Mouse (Mus musculus) MEL (cell line): ENCODE data around the gene Zmym2. TPM values are rescaled to one million over a fixed set of nuclear protein-coding genes. Genes with fewer than 3 reads are reported as not detected.

Source experiments
- DNase-seq: peaks from one replicate; pipeline ENCODE4 v3.0.0; 2011; ENCODE audit warnings: low read depth, low spot score
- H3K27ac ChIP-seq: 2 replicates; pipeline ENCODE4 v1.5.1; 2012; ENCODE audit warnings: low read depth, mild to moderate bottlenecking, control low read depth, low read length, moderate library complexity; ENCODE audit not compliant: control insufficient read depth
- H3K27me3 ChIP-seq, 2 experiments: fragments of 150-350 bp in 1 of 2; sonication (generic) in 1 of 2; 2 replicates each; pipeline ENCODE4 v1.6.1; 2012; ENCODE audit warnings: low read length in 2 of 2, mild to moderate bottlenecking in 2 of 2, improper control_type of control experiment in 1 of 2, moderate library complexity in 1 of 2; ENCODE audit not compliant: insufficient read depth in 2 of 2, control insufficient read depth in 1 of 2
- H3K36me3 ChIP-seq, 2 experiments: 2 replicates each; pipeline ENCODE4 v1.6.1; 2012 to 2014; ENCODE audit warnings: low read length in 2 of 2, improper control_type of control experiment in 1 of 2, inconsistent platforms in 1 of 2, mild to moderate bottlenecking in 1 of 2; ENCODE audit not compliant: insufficient read depth in 2 of 2, control insufficient read depth in 1 of 2
- H3K4me1 ChIP-seq, 2 experiments: fragments of 150-350 bp in 1 of 2; sonication (generic) in 1 of 2; 2 replicates each; pipeline ENCODE4 v1.6.1; 2012; ENCODE audit warnings: low read length in 2 of 2, improper control_type of control experiment in 1 of 2, mild to moderate bottlenecking in 1 of 2; ENCODE audit not compliant: insufficient read depth in 2 of 2, control insufficient read depth in 1 of 2
- H3K4me3 ChIP-seq, 2 experiments: fragments of 150-350 bp in 1 of 2; sonication (generic) in 1 of 2; 2 replicates each; pipeline ENCODE4 v1.5.1; 2012; ENCODE audit warnings: low read depth in 2 of 2, low read length in 2 of 2, mild to moderate bottlenecking in 2 of 2, moderate library complexity in 2 of 2, control low read depth in 1 of 2, improper control_type of control experiment in 1 of 2; ENCODE audit not compliant: control insufficient read depth in 1 of 2, insufficient read depth in 1 of 2
- H3K79me2 ChIP-seq: 2 replicates; pipeline ENCODE4 v1.6.1; 2012; ENCODE audit warnings: mild to moderate bottlenecking, low read length, moderate library complexity; ENCODE audit not compliant: control insufficient read depth, poor library complexity, insufficient read depth
- H3K9ac ChIP-seq: 2 replicates; pipeline ENCODE4 v1.6.1; 2012; ENCODE audit warnings: low read depth, mild to moderate bottlenecking, control low read depth, low read length, moderate library complexity; ENCODE audit not compliant: control insufficient read depth, poor library complexity, severe bottlenecking
- H3K9me3 ChIP-seq: fragments of 150-350 bp; sonication (generic); replicated peaks from 2 replicates; pipeline ENCODE4 v1.6.1; 2012; ENCODE audit warnings: mild to moderate bottlenecking, low read length, improper control_type of control experiment, moderate library complexity; ENCODE audit not compliant: insufficient read depth
- BHLHE40 ChIP-seq: IDR thresholded peaks from 2 replicates; pipeline ENCODE4 v1.6.1; 2012; ENCODE audit warnings: low read depth, mild to moderate bottlenecking, inconsistent platforms, low read length, improper control_type of control experiment, borderline replicate concordance
- CHD2 ChIP-seq: IDR thresholded peaks from 2 replicates; pipeline ENCODE4 v1.6.1; 2011; ENCODE audit warnings: low read length, improper control_type of control experiment
- CTCF ChIP-seq, 3 experiments: IDR thresholded peaks in 2 of 3; conservative IDR thresholded peaks in 1 of 3; 2 replicates each; pipeline ENCODE4 v1.5.1; 2011 to 2012; ENCODE audit warnings: low read length in 3 of 3, low read depth in 2 of 3, mild to moderate bottlenecking in 2 of 3, improper control_type of control experiment in 1 of 3, inconsistent platforms in 1 of 3, mixed read lengths in 1 of 3, moderate library complexity in 1 of 3; ENCODE audit not compliant: control insufficient read depth in 1 of 3, insufficient read depth in 1 of 3, poor library complexity in 1 of 3, severe bottlenecking in 1 of 3
- ELF1 ChIP-seq: IDR thresholded peaks from 2 replicates; pipeline ENCODE4 v1.6.1; 2014; ENCODE audit warnings: low read depth, mild to moderate bottlenecking, inconsistent platforms, low read length, improper control_type of control experiment, moderate library complexity
- ETS1 ChIP-seq: IDR thresholded peaks from 2 replicates; pipeline ENCODE4 v1.6.1; 2012; ENCODE audit warnings: low read depth, mild to moderate bottlenecking, inconsistent platforms, low read length, improper control_type of control experiment, moderate library complexity
- GATA1 ChIP-seq: IDR thresholded peaks from 2 replicates; pipeline ENCODE4 v1.6.1; 2011; ENCODE audit warnings: low read depth, low read length, improper control_type of control experiment
- HCFC1 ChIP-seq: IDR thresholded peaks from 2 replicates; pipeline ENCODE4 v1.6.1; 2012; ENCODE audit warnings: low read depth, mild to moderate bottlenecking, inconsistent platforms, low read length, improper control_type of control experiment, moderate library complexity
- JUND ChIP-seq: IDR thresholded peaks from 2 replicates; pipeline ENCODE4 v1.6.1; 2011; ENCODE audit warnings: low read depth, mild to moderate bottlenecking, improper control_type of control experiment, low read length
- KAT2A ChIP-seq: conservative IDR thresholded peaks from 2 replicates; pipeline ENCODE4 v1.6.1; 2012; ENCODE audit warnings: low read depth, low read length, improper control_type of control experiment, inconsistent platforms
- MAFK ChIP-seq: IDR thresholded peaks from 2 replicates; pipeline ENCODE4 v1.6.1; 2011; ENCODE audit warnings: low read depth, mild to moderate bottlenecking, low read length, improper control_type of control experiment, borderline replicate concordance
- MAX ChIP-seq: IDR thresholded peaks from 2 replicates; pipeline ENCODE4 v1.6.1; 2011; ENCODE audit warnings: low read length, improper control_type of control experiment
- MAZ ChIP-seq: IDR thresholded peaks from 2 replicates; pipeline ENCODE4 v1.6.1; 2012; ENCODE audit warnings: low read depth, mild to moderate bottlenecking, inconsistent platforms, low read length, improper control_type of control experiment
- MYB ChIP-seq: IDR thresholded peaks from 2 replicates; pipeline ENCODE4 v1.6.1; 2011; ENCODE audit warnings: mild to moderate bottlenecking, low read depth, low read length, improper control_type of control experiment
- MYC ChIP-seq: IDR thresholded peaks from 2 replicates; pipeline ENCODE4 v1.6.1; 2011; ENCODE audit warnings: low read depth, mild to moderate bottlenecking, low read length, improper control_type of control experiment, moderate library complexity
- NELFE ChIP-seq: IDR thresholded peaks from 2 replicates; pipeline ENCODE4 v1.6.1; 2011; ENCODE audit warnings: low read depth, low read length, improper control_type of control experiment
- POLR2A ChIP-seq, 2 experiments: IDR thresholded peaks; 2 replicates each; pipeline ENCODE4 v1.6.1; 2011 to 2012; ENCODE audit warnings: low read length in 2 of 2, mild to moderate bottlenecking in 2 of 2, control low read depth in 1 of 2, improper control_type of control experiment in 1 of 2, low read depth in 1 of 2, moderate library complexity in 1 of 2; ENCODE audit not compliant: control insufficient read depth in 1 of 2, insufficient read depth in 1 of 2, poor library complexity in 1 of 2
- POLR2AphosphoS2 ChIP-seq: IDR thresholded peaks from 2 replicates; pipeline ENCODE4 v1.6.1; 2011; ENCODE audit warnings: low read length, improper control_type of control experiment
- POLR2AphosphoS5 ChIP-seq: IDR thresholded peaks from 2 replicates; pipeline ENCODE4 v1.6.1; 2012; ENCODE audit warnings: low read depth, borderline replicate concordance, mild to moderate bottlenecking, inconsistent platforms, low read length, moderate library complexity, mixed read lengths
- RAD21 ChIP-seq: IDR thresholded peaks from 2 replicates; pipeline ENCODE4 v1.6.1; 2011; ENCODE audit warnings: mild to moderate bottlenecking, low read depth, low read length, improper control_type of control experiment
- RCOR1 ChIP-seq: IDR thresholded peaks from 2 replicates; pipeline ENCODE4 v1.6.1; 2012; ENCODE audit warnings: low read depth, mild to moderate bottlenecking, inconsistent platforms, low read length, improper control_type of control experiment
- SIN3A ChIP-seq: IDR thresholded peaks from 2 replicates; pipeline ENCODE4 v1.6.1; 2012; ENCODE audit warnings: low read length, improper control_type of control experiment, inconsistent platforms
- SMC3 ChIP-seq: IDR thresholded peaks from 2 replicates; pipeline ENCODE4 v1.6.1; 2011; ENCODE audit warnings: low read depth, low read length, improper control_type of control experiment
- TCF12 ChIP-seq: IDR thresholded peaks from 2 replicates; pipeline ENCODE4 v1.6.1; 2014; ENCODE audit warnings: low read depth, mild to moderate bottlenecking, inconsistent platforms, low read length, improper control_type of control experiment, moderate library complexity
- UBTF ChIP-seq: IDR thresholded peaks from 2 replicates; pipeline ENCODE4 v1.6.1; 2012; ENCODE audit warnings: low read depth, mild to moderate bottlenecking, inconsistent platforms, low read length, improper control_type of control experiment, moderate library complexity, borderline replicate concordance; ENCODE audit not compliant: insufficient read depth
- USF2 ChIP-seq, 2 experiments: IDR thresholded peaks; 2 replicates each; pipeline ENCODE4 v1.6.1; 2011 to 2012; ENCODE audit warnings: improper control_type of control experiment in 2 of 2, low read length in 2 of 2, borderline replicate concordance in 1 of 2, inconsistent platforms in 1 of 2, low read depth in 1 of 2, mild to moderate bottlenecking in 1 of 2; ENCODE audit not compliant: insufficient read depth in 1 of 2
- ZC3H11A ChIP-seq: IDR thresholded peaks from 2 replicates; pipeline ENCODE4 v1.6.1; 2012; ENCODE audit warnings: low read depth, mild to moderate bottlenecking, inconsistent platforms, low read length, improper control_type of control experiment
- ZKSCAN1 ChIP-seq: IDR thresholded peaks from 2 replicates; pipeline ENCODE4 v1.6.1; 2012; ENCODE audit warnings: low read depth, mild to moderate bottlenecking, inconsistent platforms, low read length, improper control_type of control experiment, moderate library complexity
- polyA plus RNA-seq, 2 experiments: library from polyadenylated mRNA; stranded (reverse) in 1 of 2; unstranded in 1 of 2; fragments of >175 nt in 1 of 2; fragments of >200 nt in 1 of 2; gene quantifications; 2 replicates each; pipeline versions ENCODE4 v1.2.1 to v1.2.4; 2012; ENCODE audit warnings: low replicate concordance in 2 of 2, low read depth in 1 of 2; ENCODE audit not compliant: insufficient read length in 2 of 2, insufficient read depth in 1 of 2, missing spikeins in 1 of 2
- total RNA-seq: library from RNA; depleted of rRNA; stranded (reverse); fragments of 300-350 nt; gene quantifications from 2 replicates; pipeline ENCODE4 v1.2.3, GENCODE M21; 2012

The Zmym2 gene
- total and polyA plus RNA-seq, 3 experiments, result 9.8 to 407 (median 27.7) TPM

DNA sequence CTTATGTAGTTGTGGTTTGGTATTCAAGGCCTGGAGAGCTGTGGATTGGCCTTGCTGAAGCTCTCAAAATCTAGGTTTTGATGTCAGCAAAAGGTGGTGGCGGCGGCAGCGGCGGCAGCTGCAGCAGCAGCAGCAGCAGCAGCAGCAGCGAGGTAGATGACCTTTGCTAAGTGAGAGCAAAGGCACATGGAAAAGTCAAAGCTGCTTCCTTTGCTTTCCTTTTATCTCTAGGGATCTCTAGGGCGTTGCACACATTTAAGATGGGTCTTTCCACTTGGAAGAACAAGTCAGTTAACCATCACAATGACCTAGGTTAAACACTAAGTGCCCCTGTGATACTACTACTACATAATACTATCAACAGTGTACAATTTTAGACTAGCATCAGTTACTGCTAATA is 49.0 kb downstream of the Zmym2 start:
- H3K9me3 ChIP-seq, result no peaks in the 10 kb centered on the region
- peaks cover 0 to 35% of the 10 kb centered on the region in 2 experiments; a peak in 2 of 4 replicates for H3K36me3 ChIP-seq
- H3K27ac ChIP-seq, result no peak overlapping the region
- H3K27me3 ChIP-seq, result no peaks in the 10 kb centered on the region
- H3K4me1 ChIP-seq, result no peaks in the 10 kb centered on the region
- H3K79me2 ChIP-seq, result no peaks in the 10 kb centered on the region
- no peak for DNase-seq
- H3K9ac ChIP-seq, result no peak overlapping the region
- TF ChIP-seq CTCF (IDR thresholded peaks at IDR 0.05 in 2 of 3, conservative IDR thresholded peaks at IDR 0.05 in 1 of 3; ENCODE audit: control insufficient read depth in 1 of 3, insufficient read depth in 1 of 3, low read depth in 2 of 3, low read length in 3 of 3, poor library complexity in 1 of 3, severe bottlenecking in 1 of 3) (no peak), POLR2AphosphoS5 (no peak), KAT2A (no peak), TCF12 (no peak), RCOR1 (no peak), MYC (no peak), HCFC1 (no peak), CHD2 (no peak), ZKSCAN1 (no peak), SMC3 (no peak), ETS1 (no peak), POLR2A (IDR thresholded peaks at IDR 0.05; ENCODE audit: control insufficient read depth in 1 of 2, insufficient read depth in 1 of 2, low read depth in 1 of 2, low read length in 2 of 2, poor library complexity in 1 of 2) (no peak)
- H3K4me3 ChIP-seq, result no peak overlapping the region

DNA sequence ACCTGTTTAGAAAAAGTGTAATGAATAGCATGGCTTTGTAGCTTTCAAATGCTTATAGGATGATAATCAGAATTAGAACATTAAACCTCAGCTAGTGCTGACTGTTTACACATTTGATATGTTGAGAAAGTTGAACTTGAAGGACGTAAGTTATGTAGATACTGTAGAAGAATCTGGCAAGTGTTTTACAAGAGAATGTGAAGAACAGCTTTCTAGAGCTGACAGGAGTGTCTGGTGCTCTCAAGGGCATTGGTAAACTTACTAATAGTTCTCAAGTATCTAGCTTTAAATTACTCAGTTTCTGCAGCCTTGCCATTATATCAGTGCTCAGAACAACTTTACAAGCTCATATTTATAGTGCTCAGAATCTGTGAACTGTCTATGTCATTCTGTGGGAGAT is 53.5 kb downstream of the Zmym2 start:
- Histone ChIP-seq H3K36me3 (peaks cover 0 to 31% of the 10 kb centered on the region in 2 experiments; a peak in 2 of 4 replicates), H3K9me3 (no peaks in the 10 kb centered on the region), H3K4me3 (no peak overlapping the region), H3K27ac (no peak overlapping the region), H3K9ac (no peak overlapping the region), H3K79me2 (no peaks in the 10 kb centered on the region), H3K4me1 (no peaks in the 10 kb centered on the region), H3K27me3 (no peaks in the 10 kb centered on the region)
- DNase-seq, result no peak
- TF ChIP-seq MYB, result no peak

- H3K27ac ChIP-seq, result no peak overlapping the region
- H3K9me3 ChIP-seq, result no peaks in the 10 kb centered on the region
- no peak for DNase-seq
- no peaks in the 10 kb centered on the region for H3K27me3 ChIP-seq
- no peaks in the 10 kb centered on the region; the same call in 1 of the 2 replicates for H3K79me2 ChIP-seq
- H3K4me3 ChIP-seq, result no peak overlapping the region
- H3K9ac ChIP-seq, result no peak overlapping the region
- TF ChIP-seq ZKSCAN1 (no peak), ELF1 (no peak), KAT2A (no peak), SIN3A (no peak), CHD2 (no peak), RAD21 (no peak), GATA1 (no peak), NELFE (no peak), ETS1 (no peak), UBTF (no peak), MAX (no peak), USF2 (IDR thresholded peaks at IDR 0.05; ENCODE audit: borderline replicate concordance in 1 of 2, insufficient read depth in 1 of 2, low read depth in 1 of 2, low read length in 2 of 2) (no peak), BHLHE40 (no peak), MAZ (no peak), POLR2AphosphoS2 (no peak), JUND (no peak), MAFK (no peak), ZC3H11A (no peak)
- peaks cover 5% of the 10 kb centered on the region in 2 experiments; a peak in 2 of 4 replicates for H3K4me1 ChIP-seq
- peaks cover 6 to 26% of the 10 kb centered on the region in 2 experiments for H3K36me3 ChIP-seq
Observed at GRCm38 (mm10) chr14:56952928-56953327, 66.5 kb downstream of the Zmym2 start.
